Comparison of ENCODE assay signal across 9 mouse cellular contexts in genomic region chr9:72643651-72644417, GRCm38 (mm10). TPM values are rescaled to one million over a fixed set of nuclear protein-coding genes. Genes with fewer than 3 reads are reported as not detected.
A peak's percentile ranks its signal among the peaks of the same experiment; 100 is the strongest.
DNase-seq lines count a peak whose midpoint lies in the region; ATAC-seq and TF ChIP-seq lines count a peak whose summit lies in the region.
"Had no signal": no experiment of that assay in that cellular context is flagged by ENCODE, and none has a peak within 500 bp of the region (broad histone marks: within the 10 kb centered on the region; RNA-seq: fewer than 3 reads in every experiment).

No protein-coding gene starts in this region.

- H3K4me1 ChIP-seq in kidney, postnatal 0 days (replicated peaks; ENCODE audit: insufficient read depth, low read length) = peaks cover 19% of the 10 kb centered on the region
- H3K4me1 ChIP-seq in forebrain, postnatal 0 days (ENCODE audit: insufficient read depth) = peaks cover 10% of the 10 kb centered on the region; the same call in 1 of the 2 replicates
- H3K4me1 ChIP-seq in midbrain, postnatal 0 days (ENCODE audit: insufficient read depth, low read length) = no peaks in the 10 kb centered on the region; the same call in 1 of the 2 replicates

- H3K27me3 ChIP-seq in kidney, postnatal 0 days (ENCODE audit: insufficient read depth, low read length) = no peaks in the 10 kb centered on the region
- H3K27me3 ChIP-seq in forebrain, postnatal 0 days (ENCODE audit: insufficient read depth, low read length) = no peaks in the 10 kb centered on the region
- H3K27me3 ChIP-seq in midbrain, postnatal 0 days (ENCODE audit: insufficient read depth, low read length) = no peaks in the 10 kb centered on the region

- H3K4me2 ChIP-seq in kidney, postnatal 0 days (ENCODE audit: low read length) = no peak overlapping the region
- H3K4me2 ChIP-seq in forebrain, postnatal 0 days (ENCODE audit: low read depth) = no peak overlapping the region
- H3K4me2 ChIP-seq in midbrain, postnatal 0 days (ENCODE audit: low read depth, low read length, poor library complexity, severe bottlenecking) = no peak overlapping the region

- no peak overlapping the region for H3K9ac ChIP-seq in kidney, postnatal 0 days (ENCODE audit: low read depth, low read length)
- no peak overlapping the region for H3K9ac ChIP-seq in forebrain, postnatal 0 days
- no peak overlapping the region for H3K9ac ChIP-seq in midbrain, postnatal 0 days (replicated peaks; ENCODE audit: low read length, poor library complexity, severe bottlenecking)

- H3K9me3 ChIP-seq in kidney, postnatal 0 days (replicated peaks; ENCODE audit: low read length) = no peaks in the 10 kb centered on the region
- H3K9me3 ChIP-seq in forebrain, postnatal 0 days (ENCODE audit: low read length) = no peaks in the 10 kb centered on the region
- no peaks in the 10 kb centered on the region for H3K9me3 ChIP-seq in midbrain, postnatal 0 days (ENCODE audit: low read length)

- no peak overlapping the region for H3K4me3 ChIP-seq in kidney, postnatal 0 days (replicated peaks; ENCODE audit: low read depth, low read length)
- H3K4me3 ChIP-seq in forebrain, postnatal 0 days (ENCODE audit: low read depth, low read length) = no peak overlapping the region
- no peak overlapping the region for H3K4me3 ChIP-seq in midbrain, postnatal 0 days (ENCODE audit: low read depth, low read length)

- peak; percentile 47 for DNase-seq in embryo, embryonic 10 days (ENCODE audit: low spot score)
- no peak for DNase-seq in embryo, embryonic 9.5 days (ENCODE audit: extremely low spot score)
- no peak for DNase-seq in kidney, postnatal 0 days (ENCODE audit: low spot score)
- DNase-seq in kidney, adult 18-20 months = no peak
- no peak for DNase-seq in forebrain, postnatal 0 days
- no peak for DNase-seq in midbrain, postnatal 0 days (ENCODE audit: low spot score)
- DNase-seq in adrenal gland, postnatal 36 days = no peak
- DNase-seq in cerebellum, adult 11 months = no peak
- DNase-seq: left cerebral cortex, postnatal 4 days had no signal

- H3K27ac ChIP-seq in kidney, postnatal 0 days = peak overlapping the region; percentile 47; the same call in 1 of the 2 replicates
- 0 out of 2 replicates have a peak overlapping the region, but pooled peaks have one; percentile 29 for H3K27ac ChIP-seq in forebrain, postnatal 0 days (ENCODE audit: low read depth, low read length)
- H3K27ac ChIP-seq in midbrain, postnatal 0 days (ENCODE audit: low read depth, low read length) = 0 out of 2 replicates have a peak overlapping the region, but pooled peaks have one; percentile 9

- H3K36me3 ChIP-seq in kidney, postnatal 0 days (ENCODE audit: insufficient read depth, low read length) = no peaks in the 10 kb centered on the region
- H3K36me3 ChIP-seq in forebrain, postnatal 0 days (ENCODE audit: insufficient read depth) = no peaks in the 10 kb centered on the region
- H3K36me3 ChIP-seq in midbrain, postnatal 0 days (ENCODE audit: insufficient read depth, low read length) = no peaks in the 10 kb centered on the region

- 78% methylated on average over 6 of the region's 6 CpGs for WGBS in kidney, postnatal 0 days
- WGBS in forebrain, postnatal 0 days = 87% methylated on average over 6 of the region's 6 CpGs
- WGBS in midbrain, postnatal 0 days = 83% methylated on average over 6 of the region's 6 CpGs

- no peak for ATAC-seq in kidney, postnatal 0 days (replicated peaks; ENCODE audit: low FRiP score, low read depth)
- no peak for ATAC-seq in forebrain, postnatal 0 days
- ATAC-seq in midbrain, postnatal 0 days (ENCODE audit: low FRiP score) = no peak

- TF ChIP-seq CTCF in kidney, postnatal 0 days (IDR thresholded peaks at IDR 0.05; ENCODE audit: low read depth) = no peak
- TF ChIP-seq CTCF in forebrain, postnatal 0 days (IDR thresholded peaks at IDR 0.05; ENCODE audit: low read depth) = no peak
- TF ChIP-seq CTCF in midbrain, postnatal 0 days (IDR thresholded peaks at IDR 0.05) = no peak

RNA-seq across cellular contexts. Expression of gene Nedd4, which starts 18.3 kb away (rescaled TPM):
- polyA plus RNA-seq in kidney, postnatal 0 days (2015; fragmentation: Nextera tagmentation; extraction: Ambion mirVana) = 377 and 437 TPM in 2 replicates
- 391 and 472 TPM in 2 replicates for total RNA-seq in forebrain, postnatal 0 days (2014; rRNA removed)
- 180 and 278 TPM in 2 replicates for polyA plus RNA-seq in forebrain, postnatal 0 days (2015; fragmentation: Nextera tagmentation; extraction: Ambion mirVana)
- 432 and 533 TPM in 2 replicates for total RNA-seq in midbrain, postnatal 0 days (2014; rRNA removed)
- polyA plus RNA-seq in midbrain, postnatal 0 days (2015; fragmentation: Nextera tagmentation; extraction: Ambion mirVana) = 276 and 321 TPM in 2 replicates
- 100 to 1,000 TPM; 431 to 435 TPM for total RNA-seq in adrenal gland, postnatal 36 days (2021)
